Mouse (Mus musculus) liver, embryonic 13.5 days (tissue): ENCODE measurements around the gene Rpl32. TPM values are rescaled to one million over a fixed set of nuclear protein-coding genes. Genes with fewer than 3 reads are reported as not detected.
A peak's percentile ranks its signal among the peaks of the same experiment; 100 is the strongest.

Experiments used
- ATAC-seq: fragments of 200-750 bp; cut with Nextera tagmentation; 2 replicates; pipeline ENCODE4 v1.8.0; 2017; ENCODE audit warnings: low read depth, mild to moderate bottlenecking, moderate number of reproducible peaks, moderate library complexity
- DNase-seq: peaks from one replicate; pipeline ENCODE4 v3.0.0; 2022
- H3K27ac ChIP-seq: fragments of 300-500 bp; sonication (generic); 2 replicates; pipeline ENCODE4 v1.5.1; 2015; ENCODE audit warnings: moderate library complexity, mild to moderate bottlenecking, inconsistent platforms
- H3K27me3 ChIP-seq: fragments of 300-500 bp; sonication (generic); 2 replicates; pipeline ENCODE4 v1.6.1; 2015; ENCODE audit warnings: mild to moderate bottlenecking, inconsistent platforms
- H3K36me3 ChIP-seq: fragments of 300-500 bp; sonication (generic); 2 replicates; pipeline ENCODE4 v1.6.1; 2015; ENCODE audit warnings: mild to moderate bottlenecking, inconsistent platforms
- H3K4me1 ChIP-seq: fragments of 300-500 bp; sonication (generic); replicated peaks from 2 replicates; pipeline ENCODE4 v1.6.1; 2015; ENCODE audit warnings: inconsistent platforms
- H3K4me2 ChIP-seq: fragments of 300-500 bp; sonication (generic); 2 replicates; pipeline ENCODE4 v1.6.1; 2015; ENCODE audit warnings: inconsistent platforms, mild to moderate bottlenecking, moderate library complexity
- H3K4me3 ChIP-seq: fragments of 300-500 bp; sonication (generic); replicated peaks from 2 replicates; pipeline ENCODE4 v1.5.1; 2015; ENCODE audit warnings: mild to moderate bottlenecking, inconsistent platforms
- H3K9ac ChIP-seq: fragments of 300-500 bp; sonication (generic); 2 replicates; pipeline ENCODE4 v1.6.1; 2015; ENCODE audit warnings: mild to moderate bottlenecking, inconsistent platforms
- H3K9me3 ChIP-seq: fragments of 300-500 bp; sonication (generic); replicated peaks from 2 replicates; pipeline ENCODE4 v1.6.1; 2016; ENCODE audit warnings: inconsistent platforms
- WGBS: fragments of 180-500 bp; shearing (Covaris S2); methylation state at CpG from one replicate; pipeline ENCODE4 v1.1.7; 2015; ENCODE audit not compliant: insufficient replicate concordance; 5-methylcytosine and 5-hydroxymethylcytosine counted together
- polyA plus RNA-seq: library from polyadenylated mRNA; unstranded; fragments of >200 nt; fragmentation: Nextera tagmentation; extraction: Ambion mirVana; gene quantifications from 2 replicates; pipeline ENCODE4 v1.2.1, GENCODE M21; 2015

Rpl32 gene
- polyA plus RNA-seq, result 1,700 and 1,736 TPM in 2 replicates

DNA sequence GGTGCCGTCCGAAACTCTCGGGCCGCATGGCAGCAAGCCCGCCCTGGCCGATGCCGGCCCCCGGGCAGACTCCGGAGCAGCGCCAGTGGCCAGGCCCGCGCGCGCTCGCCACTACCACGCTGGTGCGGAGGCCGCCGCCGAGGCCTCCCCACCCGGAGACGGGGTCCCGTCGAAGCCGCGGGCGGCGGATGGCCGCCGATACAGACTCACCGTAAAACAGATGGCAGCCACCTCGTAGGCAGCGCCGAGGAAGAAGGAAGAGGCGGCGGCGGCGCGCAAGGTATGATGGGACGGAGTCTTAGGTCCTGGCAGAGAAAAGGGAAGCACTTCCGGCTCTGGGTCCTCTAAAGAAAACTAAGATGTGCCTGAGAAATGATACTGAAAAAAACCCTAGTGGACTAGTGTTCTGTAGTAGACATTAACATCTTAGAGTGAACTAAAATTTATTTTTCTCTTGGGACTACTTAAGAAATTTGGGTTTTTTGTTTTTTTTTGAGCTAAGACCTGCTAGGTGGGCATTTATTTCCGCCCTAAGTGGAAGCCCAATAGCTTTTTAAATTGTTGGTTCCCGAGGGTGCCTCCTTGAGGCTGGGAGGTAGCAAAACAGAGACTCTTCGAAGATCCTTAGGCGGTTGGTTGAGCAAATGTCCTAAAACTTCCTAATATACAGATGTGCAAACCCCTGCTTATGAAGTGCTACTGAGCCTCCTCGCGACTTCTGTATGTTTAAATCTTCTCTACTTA lies at the start of gene Rpl32:
Rpl32 (minus strand) TSS at position 260 of the 744 bp plus-strand sequence.
- DNase-seq, result peak; percentile 82
- Histone ChIP-seq H3K27ac (peak within 1 kb of the TSS; percentile 89), H3K36me3 (peaks cover 39% of the 10 kb centered on the region), H3K9ac (peak within 1 kb of the TSS; percentile 98), H3K9me3 (no peaks in the 10 kb centered on the region), H3K4me2 (peak within 1 kb of the TSS; percentile 91), H3K4me3 (peak within 1 kb of the TSS; percentile 87), H3K27me3 (no peaks in the 10 kb centered on the region), H3K4me1 (peaks cover 41% of the 10 kb centered on the region)
- ATAC-seq, result peak; percentile 81
- under 1% methylated on average over 47 of the region's 47 CpGs for WGBS

GRCm38 (mm10) chr6:115856361-115856745 lies 47.8 kb upstream of the Rpl32 start:
- H3K4me3 ChIP-seq, result no peak overlapping the region
- H3K9me3 ChIP-seq, result no peaks in the 10 kb centered on the region
- DNase-seq, result no peak
- H3K36me3 ChIP-seq, result no peaks in the 10 kb centered on the region
- no peak overlapping the region for H3K9ac ChIP-seq
- H3K4me2 ChIP-seq, result no peak overlapping the region
- no peak for ATAC-seq
- no peak overlapping the region for H3K27ac ChIP-seq
- peaks cover 37% of the 10 kb centered on the region for H3K4me1 ChIP-seq
- H3K27me3 ChIP-seq, result no peaks in the 10 kb centered on the region
- 70% methylated on average over 4 of the region's 4 CpGs for WGBS

GRCm38 (mm10) chr6:115855733-115856360 lies 47.3 kb upstream of the Rpl32 start:
- DNase-seq (no peak), ATAC-seq (no peak)
- Histone ChIP-seq H3K4me3 (no peak overlapping the region), H3K9ac (no peak overlapping the region), H3K27ac (no peak overlapping the region), H3K4me1 (peaks cover 42% of the 10 kb centered on the region), H3K9me3 (no peaks in the 10 kb centered on the region), H3K27me3 (no peaks in the 10 kb centered on the region), H3K36me3 (peaks cover under 1% of the 10 kb centered on the region; the same call in 1 of the 2 replicates), H3K4me2 (no peak overlapping the region)
- 60% methylated on average over 3 of the region's 3 CpGs for WGBS

GRCm38 (mm10) chr6:115854432-115854831 lies 45.9 kb upstream of the Rpl32 start:
- no peak overlapping the region for H3K9ac ChIP-seq
- no peak overlapping the region for H3K4me2 ChIP-seq
- H3K36me3 ChIP-seq, result peaks cover 11% of the 10 kb centered on the region
- H3K27ac ChIP-seq, result no peak overlapping the region
- no peak for DNase-seq
- H3K27me3 ChIP-seq, result no peaks in the 10 kb centered on the region
- WGBS, result 52% methylated on average over 2 of the region's 2 CpGs
- no peaks in the 10 kb centered on the region for H3K9me3 ChIP-seq
- no peak overlapping the region for H3K4me3 ChIP-seq
- peaks cover 36% of the 10 kb centered on the region for H3K4me1 ChIP-seq
- ATAC-seq, result no peak

- peaks cover 31% of the 10 kb centered on the region for H3K4me1 ChIP-seq
- H3K4me2 ChIP-seq, result peak overlapping the region; percentile 75
- H3K9me3 ChIP-seq, result no peaks in the 10 kb centered on the region
- H3K9ac ChIP-seq, result peak overlapping the region; percentile 65
- H3K27me3 ChIP-seq, result no peaks in the 10 kb centered on the region
- 51% methylated on average over 7 of the region's 7 CpGs for WGBS
- ATAC-seq (no peak), DNase-seq (no peak)
- H3K36me3 ChIP-seq, result peaks cover 15% of the 10 kb centered on the region
- peak overlapping the region; percentile 69 for H3K4me3 ChIP-seq
- peak overlapping the region; percentile 30 for H3K27ac ChIP-seq
These were observed 45.4 kb upstream of the Rpl32 start for GRCm38 (mm10) chr6:115853985-115854384.

- ATAC-seq (peak; percentile 99), DNase-seq (peak; percentile 99)
- Histone ChIP-seq H3K27me3 (no peaks in the 10 kb centered on the region), H3K9ac (peak within 1 kb of the TSS; percentile 75), H3K4me2 (peak within 1 kb of the TSS; percentile 77), H3K27ac (peak within 1 kb of the TSS; percentile 93), H3K9me3 (no peaks in the 10 kb centered on the region), H3K4me1 (peaks cover 32% of the 10 kb centered on the region), H3K36me3 (peaks cover 22% of the 10 kb centered on the region), H3K4me3 (peak within 1 kb of the TSS; percentile 69)
- WGBS, result under 1% methylated on average over 51 of the region's 51 CpGs
These were observed 44.7 kb upstream of the Rpl32 start, which contains the start of the genes Mbd4 and Ift122 for GRCm38 (mm10) chr6:115853091-115853813. TSS of gene Mbd4 (minus strand) at chr6:115853371. TSS of gene Ift122 (plus strand) at chr6:115853470.

DNA sequence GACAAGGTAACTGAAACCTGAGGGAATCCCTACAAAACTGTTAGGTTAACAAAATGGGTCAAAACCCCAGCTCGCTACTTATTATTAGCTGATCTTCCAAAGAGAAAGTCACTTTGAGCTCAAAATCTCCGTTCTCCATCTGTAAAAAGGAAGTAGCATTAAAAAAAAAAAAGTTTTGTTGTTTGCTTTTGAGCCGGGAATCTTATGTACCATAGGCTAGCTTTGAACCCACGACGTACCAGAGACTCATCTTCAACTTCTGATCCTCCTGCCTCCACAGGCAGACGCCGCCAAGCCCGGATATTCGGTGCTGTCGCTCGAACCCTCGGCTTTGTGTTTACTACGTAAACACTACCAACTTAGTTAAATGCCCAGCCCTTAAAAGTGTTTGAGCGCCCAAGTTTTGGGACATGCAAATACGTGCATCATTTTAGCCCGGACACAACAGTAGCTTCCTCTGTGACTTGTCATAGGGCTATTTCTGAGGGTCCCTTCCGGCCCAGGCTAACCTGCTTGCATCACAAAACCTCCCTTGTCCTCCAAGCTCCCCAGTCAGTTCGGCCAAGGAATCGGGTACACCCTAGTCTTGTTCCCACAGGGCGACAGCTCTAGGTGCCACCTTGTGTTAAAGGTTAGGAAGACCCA lies 44.0 kb upstream of the Rpl32 start:
- H3K4me3 ChIP-seq, result peak overlapping the region; percentile 69
- peak overlapping the region; percentile 93 for H3K27ac ChIP-seq
- H3K36me3 ChIP-seq, result peaks cover 28% of the 10 kb centered on the region
- H3K4me1 ChIP-seq, result peaks cover 34% of the 10 kb centered on the region
- peak overlapping the region; percentile 77 for H3K4me2 ChIP-seq
- H3K9me3 ChIP-seq, result no peaks in the 10 kb centered on the region
- 3% methylated on average over 20 of the region's 20 CpGs for WGBS
- DNase-seq (no peak), ATAC-seq (peak; percentile 67; the same call in 1 of the 2 replicates)
- no peaks in the 10 kb centered on the region for H3K27me3 ChIP-seq
- peak overlapping the region; percentile 75 for H3K9ac ChIP-seq

GRCm38 (mm10) chr6:115848598-115849304 lies 40.2 kb upstream of the Rpl32 start:
- no peak overlapping the region for H3K27ac ChIP-seq
- H3K9me3 ChIP-seq, result no peaks in the 10 kb centered on the region
- peaks cover 50% of the 10 kb centered on the region for H3K36me3 ChIP-seq
- H3K4me3 ChIP-seq, result no peak overlapping the region
- no peaks in the 10 kb centered on the region for H3K27me3 ChIP-seq
- ATAC-seq (no peak), DNase-seq (no peak)
- H3K4me2 ChIP-seq, result no peak overlapping the region
- WGBS, result 88% methylated on average over 10 of the region's 10 CpGs
- H3K9ac ChIP-seq, result no peak overlapping the region
- H3K4me1 ChIP-seq, result peaks cover 28% of the 10 kb centered on the region

GRCm38 (mm10) chr6:115846640-115847411 lies 38.3 kb upstream of the Rpl32 start:
- Histone ChIP-seq H3K36me3 (peaks cover 68% of the 10 kb centered on the region), H3K9ac (no peak overlapping the region), H3K27ac (no peak overlapping the region), H3K4me2 (no peak overlapping the region), H3K9me3 (no peaks in the 10 kb centered on the region), H3K4me3 (no peak overlapping the region), H3K27me3 (no peaks in the 10 kb centered on the region), H3K4me1 (peaks cover 18% of the 10 kb centered on the region)
- 22% methylated on average over 8 of the region's 8 CpGs for WGBS
- DNase-seq, result peak; percentile 33
- peak; percentile 59 for ATAC-seq

- no peaks in the 10 kb centered on the region for H3K9me3 ChIP-seq
- no peak overlapping the region for H3K4me3 ChIP-seq
- peaks cover 66% of the 10 kb centered on the region for H3K36me3 ChIP-seq
- no peak overlapping the region for H3K9ac ChIP-seq
- no peak overlapping the region for H3K4me2 ChIP-seq
- no peaks in the 10 kb centered on the region for H3K27me3 ChIP-seq
- no peak overlapping the region for H3K27ac ChIP-seq
- ATAC-seq, result no peak
- peaks cover 9% of the 10 kb centered on the region for H3K4me1 ChIP-seq
- DNase-seq, result no peak
- 84% methylated on average over 4 of the region's 4 CpGs for WGBS
These were observed 36.5 kb upstream of the Rpl32 start for GRCm38 (mm10) chr6:115845006-115845405.
